Mouse (Mus musculus) cerebellum, postnatal 14 days (tissue): ENCODE measurements around the gene Gm11758.
"Not testable (repeated sequence)": the region's sequence is repeated elsewhere in the genome, so short reads cannot be mapped to it uniquely, and the experiment has no call there.

Experiments used
- DNase-seq, 2 experiments: peaks; one replicate each; pipeline ENCODE4 v3.0.0; 2021; ENCODE audit warnings: mixed read lengths in 2 of 2

The Gm11758 gene

GRCm38 (mm10) chr4:73876166-73876565, at the start of gene Gm11758:
Gene Gm11758, minus strand, starts transcription at chr4:73876266.
- DNase-seq = not testable (repeated sequence)

GRCm38 (mm10) chr4:73920660-73921059, 44.6 kb upstream of the Gm11758 start, which contains the start of gene Gm11756:
Gene Gm11756, minus strand, starts transcription at chr4:73920760.
- DNase-seq = not testable (repeated sequence)

- not testable (repeated sequence) for DNase-seq
Measured at GRCm38 (mm10) chr4:73905853-73906252, 29.8 kb upstream of the Gm11758 start, which contains the start of gene Gm13871. Gene Gm13871, minus strand, starts transcription at chr4:73905953.

- DNase-seq = not testable (repeated sequence)
Measured at GRCm38 (mm10) chr4:73891012-73891411, 14.9 kb upstream of the Gm11758 start, which contains the start of gene Gm11757. Gene Gm11757, minus strand, starts transcription at chr4:73891112.

GRCm38 (mm10) chr4:73826587-73826986, 49.5 kb downstream of the Gm11758 start:
- no peak for DNase-seq
